Mouse (Mus musculus) liver, embryonic 16.5 days (tissue): ENCODE data around the gene Prkaa2. TPM values are rescaled to one million over a fixed set of nuclear protein-coding genes. Genes with fewer than 3 reads are reported as not detected.

Experiments used
- ATAC-seq: fragments of 200-750 bp; cut with Nextera tagmentation; 2 replicates; pipeline ENCODE4 v1.8.0; 2017; ENCODE audit warnings: low read depth, mild to moderate bottlenecking, moderate number of reproducible peaks, moderate library complexity
- H3K27ac ChIP-seq: fragments of 300-500 bp; sonication (generic); 2 replicates; pipeline ENCODE4 v1.5.1; 2014; ENCODE audit warnings: mild to moderate bottlenecking, low read length
- H3K27me3 ChIP-seq: fragments of 300-500 bp; sonication (generic); 2 replicates; pipeline ENCODE4 v1.6.1; 2014; ENCODE audit warnings: low read depth, low read length, mixed read lengths; ENCODE audit not compliant: control insufficient read depth, insufficient read depth
- H3K36me3 ChIP-seq: fragments of 300-500 bp; sonication (generic); 2 replicates; pipeline ENCODE4 v1.6.1; 2014; ENCODE audit warnings: mild to moderate bottlenecking; ENCODE audit not compliant: control insufficient read depth, insufficient read depth
- H3K4me1 ChIP-seq: fragments of 300-500 bp; sonication (generic); 2 replicates; pipeline ENCODE4 v1.6.1; 2014; ENCODE audit warnings: low read depth, low read length, mixed read lengths; ENCODE audit not compliant: control insufficient read depth
- H3K4me2 ChIP-seq: fragments of 300-500 bp; sonication (generic); 2 replicates; pipeline ENCODE4 v1.6.1; 2014; ENCODE audit warnings: low read depth, low read length, mixed read lengths
- H3K4me3 ChIP-seq: fragments of 300-500 bp; sonication (generic); 2 replicates; pipeline ENCODE4 v1.5.1; 2014; ENCODE audit warnings: low read depth, mild to moderate bottlenecking, low read length
- H3K9ac ChIP-seq: fragments of 300-500 bp; sonication (generic); 2 replicates; pipeline ENCODE4 v1.6.1; 2014; ENCODE audit warnings: low read depth, low read length
- H3K9me3 ChIP-seq: fragments of 300-500 bp; sonication (generic); replicated peaks from 2 replicates; pipeline ENCODE4 v1.6.1; 2016; ENCODE audit warnings: low read length; ENCODE audit not compliant: control insufficient read depth
- WGBS: fragments of 180-500 bp; shearing (Covaris S2); extraction: QIAGEN DNeasy Blood & Tissue Kit; methylation state at CpG from one replicate; pipeline ENCODE4 v1.1.7; 2014; ENCODE audit not compliant: insufficient replicate concordance; 5-methylcytosine and 5-hydroxymethylcytosine counted together
- polyA plus RNA-seq: library from polyadenylated mRNA; unstranded; fragments of >200 nt; fragmentation: Nextera tagmentation; extraction: Ambion mirVana; gene quantifications from 2 replicates; pipeline ENCODE4 v1.2.1, GENCODE M21; 2015

The Prkaa2 gene
- polyA plus RNA-seq, 1 experiment from 2014 or later: 0.47 TPM

DNA sequence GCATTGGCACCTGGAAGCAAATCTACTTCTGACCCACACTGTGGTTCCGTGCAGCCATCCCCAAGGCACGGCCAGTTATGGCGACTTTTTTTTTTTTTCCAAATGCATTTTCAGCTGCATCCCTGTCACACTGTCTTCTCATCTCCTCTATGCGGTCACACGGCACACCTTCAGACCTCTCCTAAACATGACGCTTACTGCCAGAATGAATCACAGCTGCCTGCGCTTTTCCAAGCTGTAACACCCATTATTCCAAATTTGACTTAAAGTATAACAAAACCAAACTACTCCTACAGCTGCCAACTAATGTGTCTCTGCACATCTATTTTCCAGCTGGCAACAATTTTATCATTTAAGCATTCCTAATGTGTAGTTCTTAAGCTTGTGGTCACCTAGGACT is 11.0 kb downstream of the Prkaa2 start:
- WGBS: 77% methylated on average over 7 of the region's 7 CpGs
- Histone ChIP-seq H3K4me2 (no peak overlapping the region), H3K4me3 (no peak overlapping the region), H3K36me3 (no peaks in the 10 kb centered on the region), H3K9ac (no peak overlapping the region), H3K9me3 (no peaks in the 10 kb centered on the region), H3K4me1 (no peaks in the 10 kb centered on the region), H3K27ac (no peak overlapping the region), H3K27me3 (no peaks in the 10 kb centered on the region)
- no peak for ATAC-seq

DNA sequence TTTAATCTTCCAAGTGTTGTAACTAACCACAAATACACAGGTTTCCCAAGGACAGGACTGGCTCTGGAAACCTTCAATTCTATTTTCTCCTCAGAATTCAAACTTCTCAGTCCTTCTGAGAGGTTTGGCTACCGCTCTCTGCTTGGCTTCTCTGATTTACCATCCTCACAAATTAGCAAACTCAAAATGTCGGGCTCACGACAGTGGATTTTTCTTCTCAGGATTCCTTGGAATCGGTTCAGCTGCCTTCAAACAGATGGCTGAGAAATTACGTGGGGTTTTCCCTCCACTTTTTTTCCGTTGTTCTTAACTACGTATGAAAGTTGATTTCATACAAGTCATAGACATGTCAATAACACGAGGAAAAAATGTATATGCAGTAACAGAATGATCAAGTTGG is 11.5 kb downstream of the Prkaa2 start:
- no peaks in the 10 kb centered on the region for H3K4me1 ChIP-seq
- no peak overlapping the region for H3K4me2 ChIP-seq
- WGBS: 66% methylated on average over 8 of the region's 8 CpGs
- no peak for ATAC-seq
- no peaks in the 10 kb centered on the region for H3K9me3 ChIP-seq
- H3K27me3 ChIP-seq: no peaks in the 10 kb centered on the region
- H3K4me3 ChIP-seq: no peak overlapping the region
- H3K27ac ChIP-seq: no peak overlapping the region
- no peak overlapping the region for H3K9ac ChIP-seq
- no peaks in the 10 kb centered on the region for H3K36me3 ChIP-seq

DNA sequence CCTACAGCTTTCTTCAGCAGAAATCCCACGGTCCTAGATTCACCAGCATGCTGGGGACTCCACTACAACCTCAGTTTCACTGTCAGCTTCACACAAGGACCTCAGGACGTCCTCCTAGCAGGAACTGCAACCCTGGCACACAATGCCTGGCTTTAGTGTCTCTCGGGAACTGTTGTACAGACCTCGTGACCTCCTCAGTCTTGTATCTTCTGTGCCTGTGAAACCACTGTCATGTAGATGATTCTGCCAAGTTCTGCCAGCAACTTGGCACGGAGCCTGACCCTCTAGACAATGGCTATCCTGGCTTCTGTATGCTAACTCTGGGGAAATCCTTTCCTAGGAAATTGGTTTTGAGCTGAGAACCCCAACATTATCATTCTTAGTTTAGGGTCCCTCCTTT is 14.4 kb downstream of the Prkaa2 start:
- H3K4me2 ChIP-seq: no peak overlapping the region
- WGBS: 45% methylated on average over 5 of the region's 5 CpGs
- no peak overlapping the region for H3K4me3 ChIP-seq
- no peaks in the 10 kb centered on the region for H3K9me3 ChIP-seq
- no peaks in the 10 kb centered on the region for H3K27me3 ChIP-seq
- H3K4me1 ChIP-seq: no peaks in the 10 kb centered on the region
- H3K36me3 ChIP-seq: no peaks in the 10 kb centered on the region
- H3K27ac ChIP-seq: no peak overlapping the region
- no peak overlapping the region for H3K9ac ChIP-seq
- ATAC-seq: no peak

DNA sequence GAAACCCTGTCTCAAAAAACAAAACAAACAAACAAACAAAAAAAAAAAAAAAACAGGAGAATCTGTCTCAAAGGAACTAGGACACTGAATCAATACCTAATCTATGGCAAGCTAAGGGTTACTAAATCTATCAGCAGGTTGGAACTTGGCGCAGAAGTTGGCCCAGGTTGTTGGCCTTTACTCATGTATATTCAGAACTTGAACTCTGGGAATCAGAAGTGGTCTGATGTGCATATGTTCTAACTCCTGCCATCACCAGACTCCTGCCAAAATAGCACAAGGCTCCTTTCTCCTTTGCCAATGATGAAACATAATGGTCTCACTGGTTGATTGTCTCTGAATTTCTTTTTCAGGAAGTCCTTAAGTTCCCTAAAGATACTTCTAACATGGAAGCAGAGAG is 15.7 kb downstream of the Prkaa2 start:
- H3K27ac ChIP-seq: no peak overlapping the region
- H3K9me3 ChIP-seq: no peaks in the 10 kb centered on the region
- no peaks in the 10 kb centered on the region for H3K27me3 ChIP-seq
- no peaks in the 10 kb centered on the region for H3K36me3 ChIP-seq
- no peak overlapping the region for H3K4me2 ChIP-seq
- ATAC-seq: no peak
- H3K9ac ChIP-seq: no peak overlapping the region
- WGBS: 62% methylated on average over 1 of the region's 1 CpGs
- no peak overlapping the region for H3K4me3 ChIP-seq
- H3K4me1 ChIP-seq: no peaks in the 10 kb centered on the region

DNA sequence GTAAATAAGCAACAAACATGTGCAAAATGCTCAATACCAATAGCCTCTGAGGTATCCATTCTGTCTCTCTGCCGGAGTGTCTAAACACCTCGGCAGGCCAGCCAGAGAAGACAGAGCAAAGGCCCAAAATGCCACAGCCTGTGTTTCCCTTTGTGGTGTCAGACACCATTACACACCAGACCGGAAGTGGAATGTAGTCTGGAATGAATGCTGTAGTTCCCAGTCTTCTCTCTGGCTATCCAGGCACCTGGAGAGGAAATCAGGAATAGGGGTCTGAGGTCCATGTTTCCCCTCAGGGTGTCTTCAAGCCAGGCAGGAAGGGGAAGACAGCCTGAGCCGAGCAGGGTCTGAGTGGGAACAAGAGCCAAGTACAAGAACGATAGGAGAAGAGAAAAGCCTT is 19.3 kb downstream of the Prkaa2 start:
- Histone ChIP-seq H3K4me3 (no peak overlapping the region), H3K9me3 (no peaks in the 10 kb centered on the region), H3K27ac (no peak overlapping the region), H3K27me3 (no peaks in the 10 kb centered on the region), H3K4me1 (no peaks in the 10 kb centered on the region), H3K4me2 (no peak overlapping the region), H3K36me3 (no peaks in the 10 kb centered on the region), H3K9ac (no peak overlapping the region)
- no peak for ATAC-seq
- 71% methylated on average over 5 of the region's 5 CpGs for WGBS

DNA sequence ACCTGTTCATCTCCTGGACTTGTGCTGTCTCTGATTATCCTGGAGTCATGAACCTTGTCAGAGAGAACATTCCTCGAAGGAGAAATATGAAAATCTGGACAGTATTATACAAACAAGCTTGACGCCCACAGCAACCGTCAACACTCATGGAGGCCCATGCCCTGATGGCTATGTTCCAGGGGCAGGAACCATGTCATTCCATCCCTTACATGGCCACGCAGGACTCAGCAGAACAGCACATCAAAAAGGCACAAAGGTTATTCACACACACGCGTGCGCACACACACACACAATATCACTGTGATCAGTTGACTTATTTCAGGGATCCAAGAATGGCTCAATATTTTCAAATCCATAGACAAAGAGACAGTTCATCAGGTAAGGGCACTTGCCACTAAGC is 20.3 kb downstream of the Prkaa2 start:
- no peak overlapping the region for H3K4me2 ChIP-seq
- 75% methylated on average over 7 of the region's 7 CpGs for WGBS
- H3K9ac ChIP-seq: no peak overlapping the region
- no peaks in the 10 kb centered on the region for H3K36me3 ChIP-seq
- H3K27ac ChIP-seq: no peak overlapping the region
- H3K4me3 ChIP-seq: no peak overlapping the region
- no peak for ATAC-seq
- no peaks in the 10 kb centered on the region for H3K4me1 ChIP-seq
- H3K9me3 ChIP-seq: no peaks in the 10 kb centered on the region
- H3K27me3 ChIP-seq: no peaks in the 10 kb centered on the region

DNA sequence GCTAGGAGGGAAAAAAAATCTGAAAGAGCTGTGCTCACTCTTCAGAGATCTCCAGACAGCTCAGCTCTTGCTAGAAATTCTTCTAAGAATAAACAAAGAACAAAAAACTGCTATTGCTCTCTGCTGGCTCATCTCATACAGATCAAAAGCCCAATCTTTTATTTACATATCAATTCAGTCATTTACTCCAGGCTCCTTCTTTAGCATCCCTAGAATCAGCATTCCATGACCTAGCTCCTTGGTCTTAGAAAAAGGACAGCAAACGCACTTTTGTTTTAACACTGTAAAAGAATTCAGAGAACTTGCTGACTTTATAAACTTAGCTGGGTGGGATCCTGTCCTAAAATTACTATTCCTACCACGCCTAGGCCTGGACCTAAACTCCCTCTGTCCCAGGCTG is 21.0 kb downstream of the Prkaa2 start:
- Histone ChIP-seq H3K4me2 (no peak overlapping the region), H3K4me1 (no peaks in the 10 kb centered on the region), H3K27ac (no peak overlapping the region), H3K27me3 (no peaks in the 10 kb centered on the region), H3K36me3 (no peaks in the 10 kb centered on the region), H3K4me3 (no peak overlapping the region), H3K9me3 (no peaks in the 10 kb centered on the region), H3K9ac (no peak overlapping the region)
- WGBS: 48% methylated on average over 2 of the region's 2 CpGs
- ATAC-seq: no peak

DNA sequence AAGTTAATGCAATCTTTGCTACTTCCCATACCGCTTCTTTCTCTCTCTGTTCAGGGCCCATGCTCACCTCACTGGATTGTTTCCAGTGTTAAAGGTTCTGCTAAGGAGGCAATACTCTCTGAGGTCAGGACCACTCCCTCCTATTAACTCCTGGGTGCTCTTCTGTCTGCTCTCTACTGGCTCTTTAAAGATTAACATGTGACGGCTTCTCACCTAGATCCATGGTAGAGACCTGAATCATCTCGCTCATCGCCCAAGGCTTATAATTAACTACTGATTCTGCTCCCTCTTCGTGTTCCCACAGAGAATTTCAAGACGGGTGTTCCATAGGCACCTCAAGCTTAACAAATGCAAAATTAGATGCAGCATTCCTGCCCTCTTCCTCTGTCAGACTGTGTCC is 33.5 kb downstream of the Prkaa2 start:
- H3K27me3 ChIP-seq: no peaks in the 10 kb centered on the region
- H3K27ac ChIP-seq: no peak overlapping the region
- H3K4me2 ChIP-seq: no peak overlapping the region
- 69% methylated on average over 6 of the region's 6 CpGs for WGBS
- no peaks in the 10 kb centered on the region for H3K9me3 ChIP-seq
- no peak for ATAC-seq
- H3K9ac ChIP-seq: no peak overlapping the region
- H3K36me3 ChIP-seq: no peaks in the 10 kb centered on the region
- no peak overlapping the region for H3K4me3 ChIP-seq
- no peaks in the 10 kb centered on the region for H3K4me1 ChIP-seq

DNA sequence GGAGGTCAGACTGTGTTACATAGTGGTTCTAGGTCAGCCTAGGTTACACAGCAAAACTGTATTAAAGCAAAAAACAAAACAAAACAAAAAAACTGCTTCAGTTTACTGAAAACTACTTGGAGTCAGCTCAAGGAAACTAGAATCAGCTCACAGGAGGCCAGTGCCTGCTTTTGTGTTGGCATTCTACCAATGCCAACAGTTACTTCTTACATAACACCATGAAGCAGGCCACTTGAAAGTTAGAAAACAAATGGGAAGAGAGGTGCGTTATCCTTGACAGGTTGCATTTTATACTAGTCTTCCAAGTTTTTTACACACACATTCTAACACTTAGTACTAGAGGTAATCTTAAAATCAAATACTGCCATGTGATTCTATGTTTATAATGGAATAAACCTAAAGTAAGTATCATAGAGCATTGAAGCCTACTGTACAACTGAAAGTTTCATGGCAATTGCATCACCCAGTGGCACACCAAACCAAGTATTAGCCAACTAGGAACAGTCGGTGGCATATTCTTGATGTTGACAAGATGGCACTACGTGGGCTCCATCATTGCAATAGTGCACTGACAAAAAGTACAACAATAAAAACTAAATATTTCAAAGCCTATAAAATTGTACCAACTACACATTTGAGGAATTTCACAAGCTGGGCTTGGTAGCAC is 37.8 kb downstream of the Prkaa2 start:
- no peaks in the 10 kb centered on the region for H3K27me3 ChIP-seq
- no peak overlapping the region for H3K4me3 ChIP-seq
- H3K4me2 ChIP-seq: no peak overlapping the region
- no peak overlapping the region for H3K27ac ChIP-seq
- no peaks in the 10 kb centered on the region for H3K36me3 ChIP-seq
- no peak for ATAC-seq
- no peaks in the 10 kb centered on the region for H3K4me1 ChIP-seq
- no peaks in the 10 kb centered on the region for H3K9me3 ChIP-seq
- H3K9ac ChIP-seq: no peak overlapping the region
- 67% methylated on average over 3 of the region's 3 CpGs for WGBS
